Mouse (Mus musculus): Measurements from ENCODE around the gene Nrarp.

The Nrarp gene

DNA sequence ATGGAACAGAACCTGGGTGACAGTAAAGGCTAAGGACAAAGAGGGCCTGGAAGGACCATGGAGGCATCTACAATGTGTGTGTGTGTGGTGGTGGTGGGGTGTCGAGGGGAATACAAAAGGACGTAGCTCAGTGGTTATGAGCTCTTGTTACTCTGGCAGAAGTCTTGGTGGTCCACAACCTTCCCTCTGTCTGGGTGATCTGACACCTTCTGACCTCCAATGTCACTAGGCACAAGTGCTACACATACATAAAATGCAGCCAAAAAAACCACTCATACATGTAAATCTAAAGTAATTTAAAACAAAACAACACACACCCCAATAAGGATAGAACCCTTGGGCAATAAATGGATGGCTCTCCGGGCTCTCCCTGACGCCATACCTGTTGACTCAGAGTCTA, 46.8 kb downstream of the Nrarp start:
- DNase-seq (ENCODE audit: low read depth, low spot score), result no peak

DNA sequence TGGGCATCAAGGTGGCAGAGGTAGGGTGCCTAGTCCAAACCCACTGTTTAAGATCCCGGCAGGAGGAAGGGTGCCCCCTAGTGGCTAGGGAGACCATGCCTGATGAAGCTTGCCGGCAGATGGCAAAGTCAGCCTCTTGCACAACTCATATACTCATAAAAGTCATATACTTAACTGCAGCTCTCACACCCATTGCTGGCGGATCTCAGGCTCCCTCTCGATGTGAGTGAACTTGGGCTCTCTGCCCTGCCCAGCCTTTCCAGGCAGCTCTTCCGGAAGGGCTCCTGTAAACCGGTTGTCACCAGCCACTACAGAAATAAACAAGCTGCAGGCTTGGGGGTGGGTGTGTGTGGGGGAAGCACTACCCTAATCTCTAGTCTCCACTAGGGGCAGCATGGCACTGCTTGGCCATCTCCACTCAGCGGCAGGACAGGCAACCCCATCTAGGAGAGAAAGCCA, 47.9 kb downstream of the Nrarp start:
- DNase-seq (ENCODE audit: low read depth, low spot score), result peak; percentile 61

DNA sequence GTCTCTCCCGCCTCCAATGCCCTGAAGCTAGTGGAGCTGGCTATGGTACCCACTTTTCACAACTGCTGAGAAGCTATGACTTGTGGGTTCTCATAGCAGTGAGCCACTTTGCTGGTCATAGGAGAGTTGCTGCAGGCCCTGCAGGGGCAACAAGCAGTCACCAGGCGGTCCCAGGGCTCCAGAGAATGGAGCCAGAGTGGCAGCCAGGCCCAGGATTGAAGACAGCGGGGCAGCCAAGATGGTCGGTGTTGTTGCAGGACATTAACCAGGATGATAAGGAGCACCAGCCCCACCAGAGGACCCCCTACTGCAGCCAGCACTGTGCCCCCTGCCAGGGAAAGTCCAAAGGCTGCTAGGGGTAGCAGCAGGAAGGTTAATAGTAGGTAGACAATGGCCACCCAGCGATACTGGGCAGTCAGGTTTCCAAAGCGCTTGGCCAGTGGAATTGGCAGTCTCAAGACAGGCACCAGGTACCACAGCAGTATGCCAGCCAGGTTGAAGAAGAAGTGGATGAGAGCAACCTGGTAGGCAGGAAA, 48.5 kb downstream of the Nrarp start:
- DNase-seq (ENCODE audit: low read depth, low spot score), result no peak

DNA sequence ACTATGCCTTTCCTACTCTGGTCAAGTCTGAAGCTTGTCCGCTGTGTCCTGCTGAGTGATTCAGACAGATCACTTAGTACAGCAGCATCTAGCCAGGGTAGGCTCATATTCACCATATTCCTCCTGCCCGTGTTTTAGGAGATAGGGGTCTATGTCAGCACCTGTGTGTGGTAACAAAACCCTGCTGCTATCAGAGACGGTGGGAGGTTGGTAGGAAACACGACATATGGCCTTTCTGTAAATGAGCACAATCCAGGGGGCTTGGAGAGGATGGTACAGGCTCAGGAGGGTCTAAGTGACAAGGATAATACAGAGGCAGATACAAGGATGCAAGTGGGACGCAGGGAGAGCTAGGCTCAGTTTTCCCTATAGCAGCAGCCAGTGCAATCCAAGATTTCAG, 49.0 kb downstream of the Nrarp start:
- no peak for DNase-seq (ENCODE audit: low read depth, low spot score)

DNA sequence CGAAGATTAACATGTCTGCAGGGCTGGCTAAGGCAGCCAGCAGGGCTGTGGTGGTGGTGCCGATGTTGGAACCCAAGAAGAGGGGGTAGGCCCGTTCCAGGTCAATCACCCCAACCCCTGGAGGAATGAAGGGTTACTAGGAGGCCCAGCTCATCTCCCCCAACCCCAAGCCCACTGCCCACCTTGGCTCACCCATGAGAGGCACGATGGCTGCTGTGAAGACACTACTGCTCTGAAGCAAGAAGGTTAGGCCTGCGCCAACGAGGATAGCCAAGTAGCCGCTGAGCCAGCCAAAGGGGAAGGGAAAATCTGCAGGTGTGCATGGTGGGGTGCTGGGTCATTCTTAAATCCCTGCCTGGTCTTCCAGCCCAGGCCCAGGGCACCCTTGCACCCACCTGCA, 50.0 kb downstream of the Nrarp start:
- no peak for DNase-seq (ENCODE audit: low read depth, low spot score)

DNA sequence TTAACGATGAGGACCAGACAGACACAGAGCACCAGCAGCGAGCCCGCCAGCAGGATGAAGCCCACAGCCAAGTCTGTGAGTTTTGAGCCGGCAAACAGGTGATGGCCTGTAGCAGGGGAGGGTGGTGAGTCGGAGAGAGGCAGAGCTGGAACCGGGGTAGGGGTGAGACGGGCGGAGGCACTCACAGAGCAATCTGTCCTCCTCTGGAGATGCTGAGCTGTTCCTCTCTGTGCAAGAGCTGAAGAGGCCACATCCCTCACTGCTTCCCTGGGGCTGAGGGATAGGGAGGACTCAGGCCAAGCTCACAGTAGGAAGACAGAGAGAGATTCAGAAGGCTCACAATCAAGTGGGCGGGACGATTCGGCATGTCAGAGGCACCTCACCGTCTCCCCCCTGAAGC, 50.5 kb downstream of the Nrarp start:
- DNase-seq (ENCODE audit: low read depth, low spot score), result no peak

Data from retina, adult 2 months (tissue).